Mouse (Mus musculus) heart, postnatal 0 days (tissue): ENCODE measurements around the gene Mcmbp. TPM values are rescaled to one million over a fixed set of nuclear protein-coding genes. Genes with fewer than 3 reads are reported as not detected.
A peak's percentile ranks its signal among the peaks of the same experiment; 100 is the strongest.

ENCODE experiments used
- ATAC-seq: fragments of 200-750 bp; cut with Nextera tagmentation; 2 replicates; pipeline ENCODE4 v1.8.0; 2017; ENCODE audit warnings: low read depth, moderate number of reproducible peaks, moderate library complexity; ENCODE audit not compliant: insufficient read depth
- DNase-seq: peaks from one replicate; pipeline ENCODE4 v3.0.0-alpha.2; 2016; ENCODE audit warnings: low spot score
- H3K27ac ChIP-seq: fragments of 300-500 bp; sonication (generic); 2 replicates; pipeline ENCODE4 v1.5.1; 2014; ENCODE audit warnings: low read depth, mild to moderate bottlenecking
- H3K27me3 ChIP-seq: fragments of 300-500 bp; sonication (generic); 2 replicates; pipeline ENCODE4 v1.6.1; 2014; ENCODE audit warnings: low read length, mixed read lengths; ENCODE audit not compliant: control insufficient read depth, insufficient read depth
- H3K36me3 ChIP-seq: fragments of 300-500 bp; sonication (generic); replicated peaks from 2 replicates; pipeline ENCODE4 v1.6.1; 2014; ENCODE audit warnings: low read length, mixed read lengths; ENCODE audit not compliant: control insufficient read depth, insufficient read depth
- H3K4me1 ChIP-seq: fragments of 300-500 bp; sonication (generic); 2 replicates; pipeline ENCODE4 v1.6.1; 2014; ENCODE audit warnings: antibody characterized with exemption; ENCODE audit not compliant: control insufficient read depth, insufficient read depth
- H3K4me2 ChIP-seq: fragments of 300-500 bp; sonication (generic); 2 replicates; pipeline ENCODE4 v1.6.1; 2014; ENCODE audit warnings: low read depth, mild to moderate bottlenecking, low read length, moderate library complexity
- H3K4me3 ChIP-seq: fragments of 300-500 bp; sonication (generic); 2 replicates; pipeline ENCODE4 v1.5.1; 2014; ENCODE audit warnings: low read depth, low read length
- H3K9ac ChIP-seq: fragments of 300-500 bp; sonication (generic); replicated peaks from 2 replicates; pipeline ENCODE4 v1.6.1; 2014; ENCODE audit warnings: low read depth, low read length, mixed read lengths
- H3K9me3 ChIP-seq: fragments of 300-500 bp; sonication (generic); replicated peaks from 2 replicates; pipeline ENCODE4 v1.6.1; 2016; ENCODE audit warnings: low read length; ENCODE audit not compliant: control insufficient read depth
- CTCF ChIP-seq: IDR thresholded peaks from 2 replicates; pipeline ENCODE4 v1.5.1; 2016; ENCODE audit warnings: antibody characterized with exemption, control low read depth, low read depth
- EP300 ChIP-seq: IDR thresholded peaks from 2 replicates; pipeline ENCODE4 v1.6.1; 2016; ENCODE audit warnings: antibody characterized with exemption, low read depth
- WGBS: fragments of 180-500 bp; shearing (Covaris S2); extraction: QIAGEN DNeasy Blood & Tissue Kit; methylation state at CpG from one replicate; pipeline ENCODE4 v1.1.7; 2014; 5-methylcytosine and 5-hydroxymethylcytosine counted together
- polyA plus RNA-seq: library from polyadenylated mRNA; unstranded; fragments of >200 nt; fragmentation: Nextera tagmentation; extraction: Ambion mirVana; gene quantifications from 2 replicates; pipeline ENCODE4 v1.2.1, GENCODE M21; 2015
- total RNA-seq: library from RNA; depleted of rRNA; stranded (reverse); fragments of >200 nt; gene quantifications from 2 replicates; pipeline ENCODE4 v1.2.3, GENCODE M21; 2014; ENCODE audit warnings: low replicate concordance; rRNA removed

Mcmbp gene
- 39.4 and 40.0 TPM in 2 replicates for total RNA-seq
- polyA plus RNA-seq = 25.4 and 26.8 TPM in 2 replicates

DNA sequence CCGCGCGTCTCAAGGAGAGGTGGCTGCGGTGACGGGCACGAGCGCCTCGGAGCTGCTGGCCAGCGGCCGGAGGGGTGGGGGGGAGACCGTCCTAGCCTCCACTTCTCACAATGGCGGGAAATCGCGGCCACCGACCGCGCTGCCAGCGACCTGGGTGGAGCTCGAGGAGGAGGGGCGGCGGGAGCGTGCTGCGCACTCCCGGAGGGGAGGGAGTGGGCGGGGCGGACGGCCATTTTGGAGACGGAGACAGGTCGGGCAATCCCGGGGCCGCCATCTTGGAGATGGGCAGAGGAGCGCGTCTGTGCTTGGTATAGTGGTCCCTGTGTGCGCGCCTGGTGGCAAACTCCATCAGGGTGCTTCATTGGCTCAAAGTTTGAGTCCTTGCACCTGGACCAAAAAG, at the start of gene Mcmbp:
Gene Mcmbp (minus strand): TSS at position 162 of the 400 bp plus-strand sequence.
- DNase-seq = peak; percentile 96
- Histone ChIP-seq H3K27ac (peak within 1 kb of the TSS; percentile 90), H3K4me3 (peak within 1 kb of the TSS; percentile 92), H3K27me3 (peaks cover 5% of the 10 kb centered on the region; the same call in 1 of the 2 replicates), H3K9ac (peak within 1 kb of the TSS; percentile 95), H3K36me3 (no peaks in the 10 kb centered on the region), H3K9me3 (no peaks in the 10 kb centered on the region), H3K4me2 (peak within 1 kb of the TSS; percentile 87), H3K4me1 (peaks cover 31% of the 10 kb centered on the region)
- TF ChIP-seq EP300 = no peak
- under 1% methylated on average over 35 of the region's 35 CpGs for WGBS
- peak; percentile 87 for ATAC-seq

- Histone ChIP-seq H3K4me2 (no peak overlapping the region), H3K27me3 (no peaks in the 10 kb centered on the region), H3K36me3 (peaks cover 16% of the 10 kb centered on the region), H3K27ac (no peak overlapping the region), H3K4me3 (no peak overlapping the region), H3K9ac (no peak overlapping the region), H3K4me1 (no peaks in the 10 kb centered on the region), H3K9me3 (no peaks in the 10 kb centered on the region)
- DNase-seq = no peak
- 75% methylated on average over 4 of the region's 4 CpGs for WGBS
- ATAC-seq = 0 out of 2 replicates have a peak, but pooled peaks have one; percentile 20
- TF ChIP-seq EP300 (no peak), CTCF (no peak)
Observed at GRCm38 (mm10) chr7:128790045-128790444, 49.8 kb upstream of the Mcmbp start.

GRCm38 (mm10) chr7:128781846-128782245, 41.6 kb upstream of the Mcmbp start:
- H3K36me3 ChIP-seq = peaks cover 90% of the 10 kb centered on the region
- no peaks in the 10 kb centered on the region for H3K4me1 ChIP-seq
- ATAC-seq = no peak
- no peak overlapping the region for H3K9ac ChIP-seq
- no peak for DNase-seq
- H3K27ac ChIP-seq = no peak overlapping the region
- no peak for TF ChIP-seq EP300
- TF ChIP-seq CTCF = no peak
- H3K4me2 ChIP-seq = no peak overlapping the region
- H3K4me3 ChIP-seq = no peak overlapping the region
- no peaks in the 10 kb centered on the region for H3K27me3 ChIP-seq
- no peaks in the 10 kb centered on the region for H3K9me3 ChIP-seq
- WGBS = 96% methylated on average over 3 of the region's 3 CpGs

GRCm38 (mm10) chr7:128779305-128779704, 39.0 kb upstream of the Mcmbp start:
- no peak overlapping the region for H3K4me3 ChIP-seq
- H3K9ac ChIP-seq = no peak overlapping the region
- no peaks in the 10 kb centered on the region for H3K27me3 ChIP-seq
- TF ChIP-seq EP300 (no peak), CTCF (peak; percentile 79)
- no peak overlapping the region for H3K4me2 ChIP-seq
- ATAC-seq (no peak), DNase-seq (peak; percentile 53)
- no peak overlapping the region for H3K27ac ChIP-seq
- WGBS = 49% methylated on average over 6 of the region's 6 CpGs
- H3K36me3 ChIP-seq = peaks cover 93% of the 10 kb centered on the region
- no peaks in the 10 kb centered on the region for H3K4me1 ChIP-seq
- no peaks in the 10 kb centered on the region for H3K9me3 ChIP-seq

- DNase-seq (no peak), ATAC-seq (no peak)
- WGBS = 80% methylated on average over 6 of the region's 6 CpGs
- H3K36me3 ChIP-seq = peaks cover 97% of the 10 kb centered on the region
- H3K4me2 ChIP-seq = no peak overlapping the region
- H3K4me1 ChIP-seq = no peaks in the 10 kb centered on the region
- H3K27ac ChIP-seq = no peak overlapping the region
- TF ChIP-seq EP300 (no peak), CTCF (no peak)
- no peaks in the 10 kb centered on the region for H3K27me3 ChIP-seq
- no peak overlapping the region for H3K4me3 ChIP-seq
- H3K9me3 ChIP-seq = no peaks in the 10 kb centered on the region
- H3K9ac ChIP-seq = no peak overlapping the region
Observed at GRCm38 (mm10) chr7:128777201-128777600, 36.9 kb upstream of the Mcmbp start.

DNA sequence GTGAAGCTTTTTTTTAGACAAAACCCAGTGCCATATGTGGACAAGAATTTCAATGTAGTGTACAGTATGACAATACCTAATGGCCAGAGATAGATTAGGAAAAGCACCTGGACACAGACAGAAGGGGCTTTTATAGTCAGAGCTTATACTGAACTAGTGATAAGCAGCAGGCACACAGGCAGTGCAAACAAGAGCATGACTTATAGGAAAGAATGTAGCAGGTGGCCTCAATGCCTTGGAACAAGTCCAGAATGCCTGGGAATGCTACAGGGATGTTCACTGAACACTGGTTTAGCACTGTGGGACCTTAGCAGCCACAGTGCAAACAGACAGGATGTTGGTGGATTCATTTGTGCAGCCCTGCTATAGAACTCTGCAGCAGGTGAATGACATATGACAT, 26.4 kb upstream of the Mcmbp start:
- Histone ChIP-seq H3K9me3 (no peaks in the 10 kb centered on the region), H3K36me3 (peaks cover 91% of the 10 kb centered on the region), H3K4me3 (no peak overlapping the region), H3K9ac (no peak overlapping the region), H3K27ac (no peak overlapping the region), H3K4me1 (no peaks in the 10 kb centered on the region), H3K4me2 (no peak overlapping the region), H3K27me3 (no peaks in the 10 kb centered on the region)
- TF ChIP-seq CTCF (no peak), EP300 (0 out of 2 replicates have a peak, but pooled peaks have one; percentile 42)
- DNase-seq (no peak), ATAC-seq (peak; percentile 58)
